Mouse (Mus musculus): ENCODE measurements around the gene Atp5g3.

GRCm38 (mm10) chr2:73891701-73892463, 19.2 kb downstream of the Atp5g3 start:
- TF ChIP-seq CTCF (IDR thresholded peaks at IDR 0.05; ENCODE audit: borderline replicate concordance, insufficient read depth, low read depth, low read length) = no peak
- TF ChIP-seq POLR2A (IDR thresholded peaks at IDR 0.05; ENCODE audit: borderline replicate concordance, insufficient read depth, low read length) = no peak
